Mouse (Mus musculus): Measurements from ENCODE around the gene Tmcc3. TPM values are rescaled to one million over a fixed set of nuclear protein-coding genes. Genes with fewer than 3 reads are reported as not detected.

The Tmcc3 gene
- total RNA-seq, 2 experiments from 2014 or later: 0.58 to 3.1 TPM

GRCm38 (mm10) chr10:94354427-94354826 lies 42.7 kb downstream of the Tmcc3 start:
- ATAC-seq (replicated peaks; ENCODE audit: poor library complexity, severe bottlenecking): peak; percentile 60

- peak; percentile 64 for ATAC-seq (replicated peaks; ENCODE audit: poor library complexity, severe bottlenecking)
These were observed 44.9 kb downstream of the Tmcc3 start for GRCm38 (mm10) chr10:94356504-94357169.

- no peak for ATAC-seq (replicated peaks; ENCODE audit: poor library complexity, severe bottlenecking)
These were observed 48.9 kb downstream of the Tmcc3 start for GRCm38 (mm10) chr10:94360664-94361063.

- no peak for ATAC-seq (replicated peaks; ENCODE audit: poor library complexity, severe bottlenecking)
These were observed 59.5 kb downstream of the Tmcc3 start for GRCm38 (mm10) chr10:94371293-94371692.

GRCm38 (mm10) chr10:94376941-94377340 lies 65.2 kb downstream of the Tmcc3 start:
- ATAC-seq (replicated peaks; ENCODE audit: poor library complexity, severe bottlenecking): no peak

GRCm38 (mm10) chr10:94377844-94378243 lies 66.1 kb downstream of the Tmcc3 start:
- ATAC-seq (replicated peaks; ENCODE audit: poor library complexity, severe bottlenecking): no peak

GRCm38 (mm10) chr10:94378383-94378782 lies 66.6 kb downstream of the Tmcc3 start:
- ATAC-seq (replicated peaks; ENCODE audit: poor library complexity, severe bottlenecking): peak; percentile 86

GRCm38 (mm10) chr10:94380082-94380481 lies 68.3 kb downstream of the Tmcc3 start:
- ATAC-seq (replicated peaks; ENCODE audit: poor library complexity, severe bottlenecking): no peak

GRCm38 (mm10) chr10:94380662-94381392 lies 69.1 kb downstream of the Tmcc3 start:
- ATAC-seq (replicated peaks; ENCODE audit: poor library complexity, severe bottlenecking): peak; percentile 77

GRCm38 (mm10) chr10:94381393-94381740 lies 69.6 kb downstream of the Tmcc3 start:
- no peak; the same call in 1 of the 2 replicates for ATAC-seq (replicated peaks; ENCODE audit: poor library complexity, severe bottlenecking)

- ATAC-seq (replicated peaks; ENCODE audit: poor library complexity, severe bottlenecking): no peak
These were observed 70.9 kb downstream of the Tmcc3 start for GRCm38 (mm10) chr10:94382618-94383017.

- ATAC-seq (replicated peaks; ENCODE audit: poor library complexity, severe bottlenecking): no peak
These were observed 71.8 kb downstream of the Tmcc3 start for GRCm38 (mm10) chr10:94383565-94383964.

GRCm38 (mm10) chr10:94389219-94389618 lies 77.5 kb downstream of the Tmcc3 start:
- ATAC-seq (replicated peaks; ENCODE audit: poor library complexity, severe bottlenecking): no peak

GRCm38 (mm10) chr10:94391049-94391448 lies 79.3 kb downstream of the Tmcc3 start:
- ATAC-seq (replicated peaks; ENCODE audit: poor library complexity, severe bottlenecking): no peak

- ATAC-seq (replicated peaks; ENCODE audit: poor library complexity, severe bottlenecking): no peak
These were observed 82.5 kb downstream of the Tmcc3 start for GRCm38 (mm10) chr10:94394286-94394685.

- ATAC-seq (replicated peaks; ENCODE audit: poor library complexity, severe bottlenecking): no peak
These were observed 86.3 kb downstream of the Tmcc3 start for GRCm38 (mm10) chr10:94397833-94398596.

- ATAC-seq (replicated peaks; ENCODE audit: poor library complexity, severe bottlenecking): no peak
These were observed 89.1 kb downstream of the Tmcc3 start for GRCm38 (mm10) chr10:94400895-94401294.

GRCm38 (mm10) chr10:94405456-94405855 lies 93.7 kb downstream of the Tmcc3 start:
- peak; percentile 46; the same call in 1 of the 2 replicates for ATAC-seq (replicated peaks; ENCODE audit: poor library complexity, severe bottlenecking)

- ATAC-seq (replicated peaks; ENCODE audit: poor library complexity, severe bottlenecking): no peak
These were observed 95.1 kb downstream of the Tmcc3 start for GRCm38 (mm10) chr10:94406821-94407220.

GRCm38 (mm10) chr10:94408356-94409146 lies 96.8 kb downstream of the Tmcc3 start:
- ATAC-seq (replicated peaks; ENCODE audit: poor library complexity, severe bottlenecking): peak; percentile 96

All from granulocyte monocyte progenitor cell, adult 5-6 weeks (primary cell).